Mouse (Mus musculus): ENCODE data around the gene Zcchc13. TPM values are rescaled to one million over a fixed set of nuclear protein-coding genes. Genes with fewer than 3 reads are reported as not detected.
A peak's percentile ranks its signal among the peaks of the same experiment; 100 is the strongest.
"Not testable (repeated sequence)": the region's sequence is repeated elsewhere in the genome, so short reads cannot be mapped to it uniquely, and the experiment has no call there.

Zcchc13 gene
- polyA plus RNA-seq, 1 experiment from 2014 or later, result not detected

GRCm38 (mm10) chrX:103652048-103652447 lies 21.7 kb downstream of the Zcchc13 start:
- Histone ChIP-seq H3K9ac (ENCODE audit: low read length) (no peak overlapping the region), H3K4me2 (replicated peaks; ENCODE audit: low read depth) (no peak overlapping the region), H3K4me3 (ENCODE audit: low read depth, low read length) (no peak overlapping the region), H3K36me3 (ENCODE audit: control insufficient read depth, insufficient read depth, low read length) (no peaks in the 10 kb centered on the region), H3K4me1 (replicated peaks; ENCODE audit: control insufficient read depth, insufficient read depth) (no peaks in the 10 kb centered on the region), H3K9me3 (ENCODE audit: control insufficient read depth, low read length) (no peaks in the 10 kb centered on the region), H3K27me3 (ENCODE audit: control insufficient read depth, insufficient read depth, low read length) (no peaks in the 10 kb centered on the region), H3K27ac (replicated peaks) (no peak overlapping the region)
- TF ChIP-seq EP300 (optimal IDR thresholded peaks at IDR 0.05) (no peak), CTCF (IDR thresholded peaks at IDR 0.05; ENCODE audit: low read depth) (no peak)
- DNase-seq (ENCODE audit: low spot score) (no peak), ATAC-seq (ENCODE audit: low FRiP score, low TSS enrichment) (no peak)
- 43% methylated on average over 1 of the region's 1 CpGs for WGBS

DNA sequence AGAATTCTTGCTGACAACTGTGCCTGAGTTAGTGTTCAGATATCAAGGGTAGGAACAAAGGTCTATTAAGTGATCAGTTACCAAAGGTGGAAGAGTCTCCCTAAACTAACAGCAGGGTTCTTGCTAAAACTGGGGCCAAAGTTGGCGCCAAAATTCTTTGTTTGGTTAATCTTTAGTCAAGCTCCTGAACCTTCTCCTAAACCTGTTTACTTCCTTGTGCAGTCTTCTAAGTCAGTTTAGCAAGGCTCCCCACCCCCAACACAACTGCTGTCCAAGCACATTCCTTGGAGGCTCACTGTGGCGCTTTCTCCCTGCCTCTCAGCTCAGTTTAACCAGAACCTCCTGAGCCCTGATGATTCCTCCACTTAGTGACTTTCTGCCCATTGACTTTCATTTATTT lies 22.6 kb downstream of the Zcchc13 start:
- DNase-seq (ENCODE audit: low spot score) (peak; percentile 13), ATAC-seq (ENCODE audit: low FRiP score, low TSS enrichment) (no peak)
- no peak overlapping the region for H3K9ac ChIP-seq (ENCODE audit: low read length)
- 20% methylated on average over 2 of the region's 2 CpGs for WGBS
- no peak for TF ChIP-seq EP300 (optimal IDR thresholded peaks at IDR 0.05)
- TF ChIP-seq CTCF (IDR thresholded peaks at IDR 0.05; ENCODE audit: low read depth), result no peak
- H3K4me2 ChIP-seq (replicated peaks; ENCODE audit: low read depth), result no peak overlapping the region
- H3K27ac ChIP-seq (replicated peaks), result no peak overlapping the region
- no peak overlapping the region for H3K4me3 ChIP-seq (ENCODE audit: low read depth, low read length)
- no peaks in the 10 kb centered on the region for H3K9me3 ChIP-seq (ENCODE audit: control insufficient read depth, low read length)
- H3K36me3 ChIP-seq (ENCODE audit: control insufficient read depth, insufficient read depth, low read length), result no peaks in the 10 kb centered on the region
- H3K4me1 ChIP-seq (replicated peaks; ENCODE audit: control insufficient read depth, insufficient read depth), result no peaks in the 10 kb centered on the region
- H3K27me3 ChIP-seq (ENCODE audit: control insufficient read depth, insufficient read depth, low read length), result no peaks in the 10 kb centered on the region

DNA sequence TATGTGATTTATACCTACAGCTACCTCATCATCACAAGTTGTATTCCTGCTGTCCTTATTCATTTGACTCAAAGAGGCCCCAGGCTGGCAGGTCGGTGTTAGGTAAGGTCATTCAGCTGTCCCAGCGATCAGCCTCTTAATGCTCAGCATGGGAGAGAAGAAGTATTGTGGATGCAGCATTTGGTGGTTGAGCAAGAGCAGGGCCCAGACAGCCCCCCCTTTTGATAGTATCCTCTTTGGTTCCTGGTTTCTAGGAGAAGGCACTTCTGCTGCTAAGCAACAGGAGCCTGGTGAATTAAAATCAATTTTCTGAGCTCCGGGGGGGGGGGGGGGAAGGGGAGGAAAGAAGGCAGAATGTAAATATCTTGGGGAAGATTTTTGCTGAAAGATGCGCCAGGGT lies 28.6 kb downstream of the Zcchc13 start:
- Histone ChIP-seq H3K36me3 (ENCODE audit: control insufficient read depth, insufficient read depth, low read length) (no peaks in the 10 kb centered on the region), H3K9me3 (ENCODE audit: control insufficient read depth, low read length) (no peaks in the 10 kb centered on the region), H3K4me1 (replicated peaks; ENCODE audit: control insufficient read depth, insufficient read depth) (no peaks in the 10 kb centered on the region), H3K27me3 (ENCODE audit: control insufficient read depth, insufficient read depth, low read length) (no peaks in the 10 kb centered on the region), H3K4me2 (replicated peaks; ENCODE audit: low read depth) (no peak overlapping the region), H3K27ac (replicated peaks) (no peak overlapping the region), H3K4me3 (ENCODE audit: low read depth, low read length) (no peak overlapping the region), H3K9ac (ENCODE audit: low read length) (no peak overlapping the region)
- no peak for DNase-seq (ENCODE audit: low spot score)
- TF ChIP-seq CTCF (IDR thresholded peaks at IDR 0.05; ENCODE audit: low read depth) (no peak), EP300 (optimal IDR thresholded peaks at IDR 0.05) (no peak)
- no peak for ATAC-seq (ENCODE audit: low FRiP score, low TSS enrichment)
- WGBS, result 72% methylated on average over 3 of the region's 4 CpGs

DNA sequence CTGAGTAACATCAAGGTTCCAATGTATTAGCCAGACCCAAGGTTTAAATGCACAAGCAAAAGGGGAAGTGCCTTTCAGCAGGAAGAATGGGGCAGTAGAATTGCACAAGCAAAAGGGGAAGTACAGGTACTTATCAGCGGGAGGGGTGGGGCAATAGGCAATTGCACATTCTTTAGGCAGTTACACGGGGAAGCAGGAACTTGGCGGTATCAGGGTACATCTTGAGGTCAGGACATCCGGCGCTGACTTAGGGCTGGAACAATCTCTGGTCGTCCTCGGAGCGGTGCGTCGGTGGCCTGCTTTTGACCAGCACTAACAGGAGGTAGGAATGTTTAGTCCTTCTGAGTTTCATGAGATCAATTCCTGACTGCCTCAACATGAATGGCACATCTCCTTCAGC lies 34.1 kb downstream of the Zcchc13 start:
- not testable (repeated sequence) for H3K27ac ChIP-seq (replicated peaks); H3K9ac ChIP-seq (ENCODE audit: low read length); H3K4me3 ChIP-seq (ENCODE audit: low read depth, low read length); H3K36me3 ChIP-seq (ENCODE audit: control insufficient read depth, insufficient read depth, low read length); H3K4me1 ChIP-seq (replicated peaks; ENCODE audit: control insufficient read depth, insufficient read depth); H3K27me3 ChIP-seq (ENCODE audit: control insufficient read depth, insufficient read depth, low read length); H3K9me3 ChIP-seq (ENCODE audit: control insufficient read depth, low read length); ATAC-seq (ENCODE audit: low FRiP score, low TSS enrichment); DNase-seq (ENCODE audit: low spot score); H3K4me2 ChIP-seq (replicated peaks; ENCODE audit: low read depth)
- WGBS, result 82% methylated on average over 10 of the region's 10 CpGs

DNA sequence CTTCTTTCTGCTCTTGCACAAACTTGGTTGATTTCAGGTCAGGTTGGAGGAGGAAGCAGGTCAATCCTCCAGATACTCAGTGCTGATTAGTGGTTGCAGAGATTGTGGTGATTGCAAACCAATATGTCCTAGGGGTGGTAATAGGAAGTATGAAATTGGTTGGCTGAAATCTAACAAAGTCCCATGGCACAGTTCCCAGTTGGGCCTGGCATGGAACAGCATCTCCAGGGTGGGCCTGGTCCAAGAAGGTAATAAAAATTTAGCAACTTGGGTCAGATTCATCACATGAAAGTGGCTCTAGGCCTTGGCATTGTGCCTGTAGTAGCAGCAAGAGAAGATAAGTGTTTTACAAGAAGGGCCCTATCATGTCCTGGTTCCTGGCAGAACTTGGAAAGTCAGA lies 39.9 kb downstream of the Zcchc13 start:
- H3K9me3 ChIP-seq (ENCODE audit: control insufficient read depth, low read length), result no peaks in the 10 kb centered on the region
- H3K27ac ChIP-seq (replicated peaks), result no peak overlapping the region
- ATAC-seq (ENCODE audit: low FRiP score, low TSS enrichment) (no peak), DNase-seq (ENCODE audit: low spot score) (no peak)
- H3K4me3 ChIP-seq (ENCODE audit: low read depth, low read length), result no peak overlapping the region
- no peaks in the 10 kb centered on the region for H3K36me3 ChIP-seq (ENCODE audit: control insufficient read depth, insufficient read depth, low read length)
- TF ChIP-seq CTCF (IDR thresholded peaks at IDR 0.05; ENCODE audit: low read depth) (no peak), EP300 (optimal IDR thresholded peaks at IDR 0.05) (no peak)
- no peaks in the 10 kb centered on the region for H3K27me3 ChIP-seq (ENCODE audit: control insufficient read depth, insufficient read depth, low read length)
- H3K4me2 ChIP-seq (replicated peaks; ENCODE audit: low read depth), result no peak overlapping the region
- no peak overlapping the region for H3K9ac ChIP-seq (ENCODE audit: low read length)
- H3K4me1 ChIP-seq (replicated peaks; ENCODE audit: control insufficient read depth, insufficient read depth), result no peaks in the 10 kb centered on the region

DNA sequence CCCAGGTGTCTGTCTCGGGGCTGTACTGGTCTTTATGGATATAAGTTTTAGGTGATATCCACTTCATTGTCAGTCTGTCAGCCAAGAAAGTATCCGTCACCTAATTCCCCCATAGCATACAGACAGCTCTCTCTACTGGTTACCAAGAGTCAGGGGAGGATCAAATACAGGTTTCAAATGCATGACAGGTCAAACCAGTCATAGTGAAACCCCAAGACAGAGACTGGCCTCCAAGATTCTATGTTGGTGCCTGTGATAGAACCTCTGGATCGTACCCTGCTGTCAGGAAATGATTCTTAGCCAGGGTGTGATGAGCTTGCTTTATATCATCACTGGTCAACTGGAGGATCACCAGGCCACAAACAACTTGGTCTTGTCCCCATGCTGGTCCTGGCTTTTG lies 43.4 kb downstream of the Zcchc13 start:
- Histone ChIP-seq H3K4me3 (ENCODE audit: low read depth, low read length) (no peak overlapping the region), H3K36me3 (ENCODE audit: control insufficient read depth, insufficient read depth, low read length) (no peaks in the 10 kb centered on the region), H3K27me3 (ENCODE audit: control insufficient read depth, insufficient read depth, low read length) (no peaks in the 10 kb centered on the region), H3K4me2 (replicated peaks; ENCODE audit: low read depth) (no peak overlapping the region), H3K9ac (ENCODE audit: low read length) (no peak overlapping the region), H3K9me3 (ENCODE audit: control insufficient read depth, low read length) (no peaks in the 10 kb centered on the region), H3K27ac (replicated peaks) (no peak overlapping the region), H3K4me1 (replicated peaks; ENCODE audit: control insufficient read depth, insufficient read depth) (no peaks in the 10 kb centered on the region)
- DNase-seq (ENCODE audit: low spot score) (no peak), ATAC-seq (ENCODE audit: low FRiP score, low TSS enrichment) (no peak)
- 76% methylated on average over 3 of the region's 3 CpGs for WGBS
- TF ChIP-seq EP300 (optimal IDR thresholded peaks at IDR 0.05) (no peak), CTCF (IDR thresholded peaks at IDR 0.05; ENCODE audit: low read depth) (no peak)

Measured in stomach, postnatal 0 days (tissue).